Mouse (Mus musculus) urinary bladder, adult 2 months (tissue): ENCODE measurements around the gene Kcnk10. TPM values are rescaled to one million over a fixed set of nuclear protein-coding genes. Genes with fewer than 3 reads are reported as not detected.

Source experiments
- DNase-seq: peaks from one replicate; pipeline ENCODE4 v3.0.0; 2022; ENCODE audit warnings: low spot score
- polyA plus RNA-seq: library from polyadenylated mRNA; depleted of rRNA; stranded (reverse); fragments of >200 nt; gene quantifications from 2 replicates; pipeline ENCODE4 v1.2.3, GENCODE M21; 2012

Kcnk10 gene
- polyA plus RNA-seq, 1 experiment = 0.04 TPM

- DNase-seq = no peak
Measured at GRCm38 (mm10) chr12:98571896-98572680, 6.0 kb downstream of the Kcnk10 start.

GRCm38 (mm10) chr12:98569380-98569779, 8.7 kb downstream of the Kcnk10 start:
- DNase-seq = no peak

- DNase-seq = no peak
Measured at GRCm38 (mm10) chr12:98567877-98568276, 10.2 kb downstream of the Kcnk10 start.

DNA sequence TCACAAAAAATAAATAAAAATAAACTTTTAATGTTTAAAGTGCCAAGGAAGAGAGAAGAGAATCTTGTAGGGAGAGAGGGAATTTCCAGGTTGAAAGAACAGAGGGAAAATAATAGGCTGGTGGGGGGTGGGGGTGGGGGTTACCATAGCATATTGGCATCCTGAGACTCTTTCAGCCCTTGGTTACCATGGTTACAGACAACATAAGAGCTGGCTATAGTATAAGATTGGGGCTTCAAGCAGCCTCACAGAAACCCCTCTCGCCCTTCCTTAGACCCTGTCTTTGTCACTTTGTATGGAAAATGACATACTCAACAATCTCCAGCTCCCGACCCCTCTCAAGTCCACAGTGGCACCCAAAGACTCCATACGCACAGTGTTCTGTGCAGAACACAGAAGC, 13.7 kb downstream of the Kcnk10 start:
- no peak for DNase-seq

- no peak for DNase-seq
Measured at GRCm38 (mm10) chr12:98563261-98563660, 14.8 kb downstream of the Kcnk10 start.

DNA sequence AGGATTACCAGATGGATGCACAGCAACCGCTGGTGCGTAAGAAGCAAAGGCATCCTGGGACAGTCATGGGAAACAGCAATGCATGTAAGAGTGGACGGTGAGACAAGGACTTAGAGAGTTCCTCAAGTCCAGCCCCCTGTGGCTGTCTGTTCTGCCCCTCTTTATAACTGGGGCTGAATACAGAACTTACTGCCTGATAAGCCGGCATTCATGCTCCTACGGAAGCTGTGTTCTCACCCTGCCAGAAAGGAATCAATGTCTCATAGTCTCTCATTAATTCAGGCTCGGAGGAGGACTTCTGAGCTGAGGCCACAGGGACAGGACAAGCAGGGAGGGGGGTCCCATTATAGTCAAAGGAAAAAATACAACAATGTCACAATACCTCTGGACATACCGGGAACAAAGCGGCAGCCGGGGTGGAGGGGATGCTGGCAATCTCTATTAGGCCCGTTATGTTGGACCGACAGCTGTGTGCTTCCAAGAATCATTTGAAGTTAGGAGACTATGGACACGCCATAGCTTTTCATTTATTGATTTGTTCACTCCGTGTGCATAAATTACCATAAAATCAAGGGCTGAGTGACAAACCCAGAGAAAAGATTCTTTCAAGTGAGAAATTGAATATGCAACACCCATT, 15.7 kb downstream of the Kcnk10 start:
- DNase-seq = no peak

GRCm38 (mm10) chr12:98560038-98560437, 18.1 kb downstream of the Kcnk10 start:
- DNase-seq = no peak

DNA sequence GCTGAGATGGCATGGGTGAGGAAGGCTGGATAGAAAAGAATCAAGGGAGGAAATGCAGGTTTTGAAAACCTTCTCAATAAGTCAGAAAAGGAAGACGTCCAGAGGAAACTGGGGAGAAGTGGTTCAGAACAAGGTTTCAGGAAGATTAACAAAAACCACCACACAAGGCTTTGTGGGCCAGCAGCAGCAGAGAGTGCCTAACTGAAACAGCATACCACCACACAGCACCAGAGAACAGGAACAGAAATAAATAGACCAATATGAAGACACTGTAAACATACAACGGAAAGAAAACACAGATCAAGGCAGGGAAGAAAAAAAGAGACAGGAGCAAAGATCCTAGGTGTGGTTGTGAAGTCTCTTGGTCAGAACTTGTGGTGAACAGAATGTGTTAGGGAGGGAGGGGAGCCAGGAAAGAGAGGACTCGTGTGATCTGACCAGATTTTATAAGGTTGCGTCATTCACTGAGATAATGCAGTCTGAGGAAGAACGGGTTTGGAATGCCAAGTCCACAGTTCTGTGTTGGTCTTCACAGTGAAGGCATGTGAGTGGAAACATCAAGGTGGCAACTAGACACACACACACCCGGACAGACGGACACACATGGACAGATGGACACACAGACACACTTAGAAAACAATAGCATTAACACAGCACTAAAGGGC, 21.0 kb downstream of the Kcnk10 start:
- DNase-seq = no peak

DNA sequence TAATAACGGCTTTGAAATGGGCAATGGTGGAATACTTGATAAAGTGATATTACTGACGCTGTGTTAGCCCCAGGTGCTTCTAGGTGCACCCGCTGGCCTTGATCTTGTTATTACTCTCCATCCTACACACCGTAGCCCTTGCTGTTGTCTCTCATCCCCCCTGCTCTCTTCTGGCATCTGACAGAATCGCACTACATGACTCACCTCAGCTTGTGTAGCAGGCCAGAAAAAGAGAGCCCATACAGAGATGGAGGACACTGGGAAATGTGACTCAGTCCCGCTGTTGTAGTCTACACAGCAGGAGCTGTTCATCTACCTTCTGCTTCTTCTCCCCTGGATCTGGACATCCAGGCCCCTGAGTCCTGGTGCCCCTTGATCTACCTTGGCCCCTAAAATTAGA, 28.1 kb downstream of the Kcnk10 start:
- no peak for DNase-seq

GRCm38 (mm10) chr12:98548141-98548540, 30.0 kb downstream of the Kcnk10 start:
- DNase-seq = no peak

- DNase-seq = no peak
Measured at GRCm38 (mm10) chr12:98545875-98546274, 32.2 kb downstream of the Kcnk10 start.

DNA sequence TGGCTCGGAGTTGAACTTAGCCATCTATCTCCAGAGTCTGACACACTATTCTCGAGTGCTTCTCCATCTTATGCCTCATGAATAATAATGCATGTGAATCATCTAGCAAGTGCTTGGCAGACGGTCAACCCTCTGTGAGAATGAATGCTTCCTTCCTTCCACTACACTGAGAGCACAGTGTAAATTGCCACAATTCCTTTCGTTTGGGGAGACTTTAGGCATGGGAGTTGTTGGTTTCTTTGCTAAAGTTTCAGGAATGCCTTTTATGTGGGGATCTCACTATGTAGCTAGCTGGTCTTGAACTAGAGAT, 32.9 kb downstream of the Kcnk10 start:
- no peak for DNase-seq

DNA sequence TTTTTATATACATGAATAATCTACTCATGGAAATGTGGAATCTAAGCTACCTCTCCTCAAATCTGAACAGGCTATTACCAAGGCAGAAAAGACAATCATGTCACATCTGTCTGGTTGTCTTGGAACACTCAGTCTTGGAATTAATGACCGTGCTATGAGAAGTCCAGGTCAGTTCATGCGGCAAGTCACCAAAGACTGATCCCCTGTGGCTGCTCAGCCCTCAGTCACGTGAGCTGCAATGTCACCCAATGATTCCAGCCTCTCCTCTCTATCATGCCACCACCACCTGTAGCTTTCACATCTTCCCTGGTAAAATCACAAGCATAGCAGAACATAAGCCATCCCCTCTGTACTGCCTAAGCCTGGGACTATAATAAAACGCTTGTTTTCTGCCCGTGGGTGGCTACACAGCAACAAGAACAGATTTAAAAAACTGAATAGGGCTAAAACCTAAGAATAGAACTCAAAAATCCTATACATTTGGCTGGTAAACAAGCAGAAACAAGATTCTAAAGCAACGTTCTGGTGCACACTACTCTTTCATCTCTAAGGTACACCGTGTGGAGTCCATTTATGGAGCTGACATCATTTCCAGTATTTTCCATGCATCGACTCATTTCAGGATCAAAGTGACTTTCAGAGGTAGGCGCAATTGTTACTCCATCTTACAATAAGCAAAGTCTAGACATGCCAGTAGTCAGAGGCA, 33.4 kb downstream of the Kcnk10 start:
- DNase-seq = no peak

- DNase-seq = no peak
Measured at GRCm38 (mm10) chr12:98536760-98537159, 41.4 kb downstream of the Kcnk10 start.

GRCm38 (mm10) chr12:98536036-98536435, 42.1 kb downstream of the Kcnk10 start:
- DNase-seq = no peak

GRCm38 (mm10) chr12:98535494-98535901, 42.6 kb downstream of the Kcnk10 start:
- no peak for DNase-seq

DNA sequence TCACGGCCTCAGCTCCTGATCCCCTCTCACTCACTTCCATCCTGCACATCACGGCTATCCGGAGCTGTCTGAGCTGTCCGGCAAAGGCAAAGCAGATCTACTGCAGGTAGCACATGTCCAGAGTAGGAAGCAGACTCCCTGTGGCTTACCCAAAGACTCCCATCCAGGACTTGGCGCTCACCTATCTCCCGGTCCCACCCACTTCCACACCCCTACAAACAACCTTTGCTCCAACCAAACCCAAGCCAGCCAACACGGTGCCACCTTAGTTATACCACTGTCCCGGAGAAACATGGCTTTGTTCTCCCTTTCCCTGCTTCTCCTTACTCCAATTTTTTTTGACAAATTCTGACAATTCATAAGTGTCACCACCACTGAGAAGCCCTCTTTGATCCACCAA, 49.5 kb downstream of the Kcnk10 start:
- DNase-seq = no peak

DNA sequence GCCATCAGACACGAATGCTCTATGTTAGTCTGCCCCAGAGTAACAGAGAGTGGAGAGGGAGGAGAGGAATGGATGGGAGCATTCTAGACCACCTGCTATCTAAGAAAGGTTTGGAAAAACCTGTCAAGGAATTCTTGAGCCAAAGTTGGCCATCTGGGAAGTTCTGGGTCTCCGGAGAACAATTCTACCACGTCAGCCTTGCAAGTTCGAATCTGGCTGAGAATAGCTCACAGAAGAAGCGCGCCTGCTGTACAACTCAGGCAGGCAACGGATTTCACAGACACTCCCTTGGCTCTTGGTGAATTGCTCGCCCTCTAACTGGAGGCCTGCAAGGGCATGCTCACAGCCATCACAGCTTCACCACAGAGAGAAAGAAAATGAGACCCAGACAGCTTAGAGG, 52.7 kb downstream of the Kcnk10 start:
- DNase-seq = no peak

DNA sequence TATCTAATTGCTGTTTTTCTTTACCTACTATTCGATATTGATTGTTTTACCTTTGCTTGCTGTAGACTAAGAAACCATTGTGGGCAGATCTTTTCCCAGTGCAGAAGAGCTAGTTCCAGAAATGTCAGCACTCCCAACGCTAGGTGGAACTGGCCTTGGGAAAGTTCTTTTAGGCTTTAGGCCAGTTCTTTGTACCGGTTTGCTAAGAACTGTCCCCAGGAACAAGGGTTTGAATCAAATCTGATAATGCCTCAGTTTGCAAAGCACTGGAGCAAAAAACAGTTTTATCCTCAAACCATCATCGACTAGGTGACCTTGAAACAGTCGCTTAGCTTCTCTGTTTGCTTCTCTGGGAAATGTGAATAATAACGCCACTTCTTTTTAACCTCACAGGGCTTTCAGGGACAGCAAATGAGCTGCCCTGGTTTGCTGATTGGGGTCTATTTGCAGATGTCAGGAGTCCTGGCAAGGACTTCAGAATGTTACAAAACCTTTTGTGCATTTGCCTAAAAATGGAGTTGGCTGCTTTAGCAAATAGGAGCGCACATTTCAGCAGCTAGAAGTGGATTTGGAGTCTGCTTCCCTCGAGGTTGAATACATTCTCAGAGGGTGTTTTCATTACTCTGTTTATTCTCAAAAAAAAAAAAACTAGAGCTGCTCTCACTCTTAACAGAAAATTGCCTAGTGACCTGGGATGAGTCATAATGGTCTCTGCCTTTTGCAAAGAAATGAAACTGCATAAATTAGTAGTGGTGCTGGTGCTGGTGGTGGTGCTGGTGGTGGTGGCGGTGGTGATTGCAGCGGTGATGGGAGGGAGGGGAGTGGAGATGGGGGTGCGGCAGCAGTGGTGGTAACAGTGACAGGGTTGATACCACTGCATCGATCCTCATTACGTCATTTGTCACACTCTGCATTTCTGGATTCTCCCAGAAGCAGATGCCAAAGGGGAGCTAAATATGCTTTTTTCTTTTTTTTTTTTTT, 53.5 kb downstream of the Kcnk10 start:
- DNase-seq = no peak

DNA sequence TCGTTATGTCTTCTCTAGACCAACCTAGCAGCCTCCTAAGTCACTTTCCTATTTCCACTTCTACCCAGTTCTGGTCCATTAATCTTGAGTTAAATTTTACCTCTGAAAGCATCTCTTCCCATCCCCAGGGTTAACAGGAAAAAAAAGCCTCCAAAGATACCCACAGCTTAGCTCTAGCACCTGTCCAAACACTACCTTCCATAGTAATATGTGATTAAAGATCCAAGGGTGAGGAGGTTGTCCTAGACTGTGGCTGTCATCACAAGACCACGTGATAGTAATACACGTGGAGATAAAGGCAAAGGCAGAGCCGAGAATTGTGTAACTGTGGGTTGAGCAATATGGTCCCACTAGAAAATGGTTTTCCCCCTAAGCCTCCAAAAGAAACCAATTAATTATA, 56.8 kb downstream of the Kcnk10 start:
- DNase-seq = no peak

GRCm38 (mm10) chr12:98520568-98520931, 57.6 kb downstream of the Kcnk10 start:
- no peak for DNase-seq
